Mouse (Mus musculus): ENCODE measurements around the gene P2rx7. TPM values are rescaled to one million over a fixed set of nuclear protein-coding genes. Genes with fewer than 3 reads are reported as not detected.

The P2rx7 gene
- total and polyA plus RNA-seq, 2 experiments from 2014 or later, result 2.7 to 6.0 TPM

DNA sequence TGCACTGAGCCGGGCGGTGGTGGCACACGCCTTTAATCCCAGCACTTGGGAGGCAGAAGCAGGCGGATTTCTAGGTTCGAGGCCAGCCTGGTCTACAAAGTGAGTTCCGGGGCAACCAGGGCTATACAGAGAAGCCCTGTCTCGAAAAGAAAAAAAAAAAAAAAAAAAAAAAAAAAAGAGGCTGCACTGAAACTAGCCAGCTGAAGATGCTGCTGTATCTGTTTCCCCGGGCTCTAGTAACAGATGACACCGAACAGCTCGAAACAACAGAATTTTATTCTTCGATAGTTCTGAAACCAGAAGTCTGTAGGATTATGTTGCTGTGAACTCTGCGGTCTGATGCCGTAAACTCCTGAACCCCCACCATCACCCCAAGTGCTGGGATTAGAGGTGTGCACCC is 81.7 kb downstream of the P2rx7 start:
- H3K9ac ChIP-seq, result no peak overlapping the region
- TF ChIP-seq CTCF (IDR thresholded peaks at IDR 0.05; ENCODE audit: low read depth), result no peak
- no peaks in the 10 kb centered on the region for H3K27me3 ChIP-seq (ENCODE audit: insufficient read depth, low read length)
- H3K4me3 ChIP-seq (ENCODE audit: low read depth, low read length), result no peak overlapping the region
- no peaks in the 10 kb centered on the region; the same call in 1 of the 2 replicates for H3K36me3 ChIP-seq (ENCODE audit: insufficient read depth)
- ATAC-seq (no peak), DNase-seq (no peak)
- 89% methylated on average over 13 of the region's 13 CpGs for WGBS
- H3K9me3 ChIP-seq (ENCODE audit: low read length), result no peaks in the 10 kb centered on the region
- H3K4me2 ChIP-seq (ENCODE audit: low read depth), result no peak overlapping the region
- no peak overlapping the region for H3K27ac ChIP-seq (ENCODE audit: low read depth, low read length)
- no peaks in the 10 kb centered on the region for H3K4me1 ChIP-seq (ENCODE audit: insufficient read depth)

DNA sequence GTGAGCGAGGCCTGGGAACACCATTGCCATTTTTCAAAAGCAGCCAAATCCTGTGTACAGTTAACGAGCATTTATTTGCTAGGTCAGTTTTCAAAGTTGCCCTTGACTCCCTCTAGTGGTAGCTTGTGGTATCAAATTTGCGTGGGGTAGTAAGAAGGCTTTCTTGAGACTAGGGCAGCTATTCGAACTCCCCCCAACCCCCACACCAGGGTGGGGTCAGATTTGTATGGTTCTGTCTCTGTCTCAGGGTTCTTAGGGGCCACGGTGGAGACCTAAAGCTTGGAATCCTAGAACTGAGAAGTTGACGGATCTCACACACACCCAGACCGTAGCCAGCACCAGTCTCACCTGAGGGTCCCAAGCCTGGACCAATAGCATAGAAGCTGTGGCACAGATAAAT is 82.4 kb downstream of the P2rx7 start:
- DNase-seq (peak; percentile 89), ATAC-seq (peak; percentile 61)
- no peak overlapping the region for H3K9ac ChIP-seq
- no peaks in the 10 kb centered on the region; the same call in 1 of the 2 replicates for H3K36me3 ChIP-seq (ENCODE audit: insufficient read depth)
- H3K4me2 ChIP-seq (ENCODE audit: low read depth), result no peak overlapping the region
- no peaks in the 10 kb centered on the region for H3K4me1 ChIP-seq (ENCODE audit: insufficient read depth)
- H3K4me3 ChIP-seq (ENCODE audit: low read depth, low read length), result no peak overlapping the region
- no peaks in the 10 kb centered on the region for H3K9me3 ChIP-seq (ENCODE audit: low read length)
- H3K27ac ChIP-seq (ENCODE audit: low read depth, low read length), result no peak overlapping the region
- peak; percentile 90 for TF ChIP-seq CTCF (IDR thresholded peaks at IDR 0.05; ENCODE audit: low read depth)
- no peaks in the 10 kb centered on the region for H3K27me3 ChIP-seq (ENCODE audit: insufficient read depth, low read length)
- 19% methylated on average over 7 of the region's 7 CpGs for WGBS

DNA sequence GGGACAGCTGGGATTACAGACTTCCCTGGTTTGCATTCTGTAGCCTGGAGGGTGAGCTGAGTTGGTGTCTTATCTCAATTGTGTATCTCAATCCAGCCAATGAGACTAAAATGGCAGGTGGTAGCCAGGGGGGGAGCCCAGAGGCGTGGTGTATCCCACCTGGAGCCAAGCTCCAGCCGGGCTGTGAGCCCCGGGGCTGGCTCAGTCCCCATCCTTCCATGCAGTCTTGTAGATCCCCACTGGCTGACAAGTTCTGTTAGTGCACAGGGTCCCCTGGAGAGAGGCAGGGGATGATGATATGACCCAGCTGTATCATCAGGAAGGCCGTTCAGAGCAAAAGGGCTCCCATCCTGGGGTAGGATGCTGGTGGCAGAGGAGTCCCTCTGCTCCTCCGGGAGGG is 82.9 kb downstream of the P2rx7 start:
- Histone ChIP-seq H3K36me3 (ENCODE audit: insufficient read depth) (no peaks in the 10 kb centered on the region; the same call in 1 of the 2 replicates), H3K9me3 (ENCODE audit: low read length) (no peaks in the 10 kb centered on the region), H3K27ac (ENCODE audit: low read depth, low read length) (no peak overlapping the region), H3K9ac (no peak overlapping the region), H3K4me1 (ENCODE audit: insufficient read depth) (no peaks in the 10 kb centered on the region), H3K27me3 (ENCODE audit: insufficient read depth, low read length) (no peaks in the 10 kb centered on the region), H3K4me2 (ENCODE audit: low read depth) (no peak overlapping the region), H3K4me3 (ENCODE audit: low read depth, low read length) (no peak overlapping the region)
- WGBS, result 76% methylated on average over 5 of the region's 5 CpGs
- ATAC-seq (no peak), DNase-seq (no peak)
- no peak for TF ChIP-seq CTCF (IDR thresholded peaks at IDR 0.05; ENCODE audit: low read depth)

DNA sequence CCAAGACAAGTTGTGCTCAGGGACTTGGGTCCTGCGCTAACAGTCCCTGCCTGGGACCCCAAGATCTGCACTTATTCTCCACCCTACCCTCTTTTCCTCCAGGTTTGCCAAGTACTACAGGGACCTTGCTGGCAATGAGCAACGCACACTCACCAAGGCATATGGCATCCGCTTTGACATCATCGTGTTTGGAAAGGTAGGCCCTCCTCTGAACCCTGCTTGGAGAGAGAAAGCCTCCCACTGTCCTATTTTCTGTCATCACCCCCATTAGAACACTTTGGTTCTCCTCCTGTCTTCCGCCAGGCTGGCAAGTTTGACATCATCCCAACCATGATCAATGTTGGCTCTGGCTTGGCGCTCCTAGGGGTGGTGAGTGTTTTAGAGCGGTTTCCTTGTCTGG is 83.4 kb downstream of the P2rx7 start:
- DNase-seq, result no peak
- WGBS, result 90% methylated on average over 7 of the region's 7 CpGs
- Histone ChIP-seq H3K9ac (no peak overlapping the region), H3K4me3 (ENCODE audit: low read depth, low read length) (no peak overlapping the region), H3K27me3 (ENCODE audit: insufficient read depth, low read length) (no peaks in the 10 kb centered on the region), H3K4me1 (ENCODE audit: insufficient read depth) (no peaks in the 10 kb centered on the region), H3K27ac (ENCODE audit: low read depth, low read length) (no peak overlapping the region), H3K4me2 (ENCODE audit: low read depth) (no peak overlapping the region), H3K9me3 (ENCODE audit: low read length) (no peaks in the 10 kb centered on the region), H3K36me3 (ENCODE audit: insufficient read depth) (no peaks in the 10 kb centered on the region; the same call in 1 of the 2 replicates)
- no peak for ATAC-seq
- no peak for TF ChIP-seq CTCF (IDR thresholded peaks at IDR 0.05; ENCODE audit: low read depth)

DNA sequence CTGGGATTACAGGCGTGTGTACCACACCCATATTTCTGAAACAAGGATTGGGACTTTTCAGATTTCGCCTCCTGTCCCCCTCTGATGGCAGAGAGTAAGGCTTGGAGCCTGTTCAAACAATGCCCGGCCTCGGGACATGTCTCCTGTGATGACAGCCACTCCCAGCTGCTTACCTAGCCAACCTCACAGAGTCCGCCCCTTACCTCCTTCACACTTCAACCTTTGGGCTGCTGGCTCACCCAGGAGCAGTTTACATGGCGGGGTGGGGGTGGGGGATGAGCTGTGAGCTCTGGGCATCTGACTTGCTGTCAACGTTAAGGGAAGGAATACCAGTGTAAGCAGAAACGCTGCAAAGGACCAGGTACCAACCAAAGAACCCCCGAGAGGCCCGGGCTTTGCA is 87.1 kb downstream of the P2rx7 start:
- no peak overlapping the region for H3K27ac ChIP-seq (ENCODE audit: low read depth, low read length)
- no peak for TF ChIP-seq CTCF (IDR thresholded peaks at IDR 0.05; ENCODE audit: low read depth)
- H3K4me3 ChIP-seq (ENCODE audit: low read depth, low read length), result no peak overlapping the region
- no peaks in the 10 kb centered on the region for H3K4me1 ChIP-seq (ENCODE audit: insufficient read depth)
- H3K4me2 ChIP-seq (ENCODE audit: low read depth), result no peak overlapping the region
- WGBS, result 89% methylated on average over 10 of the region's 10 CpGs
- ATAC-seq, result no peak
- H3K9me3 ChIP-seq (ENCODE audit: low read length), result no peaks in the 10 kb centered on the region
- H3K27me3 ChIP-seq (ENCODE audit: insufficient read depth, low read length), result no peaks in the 10 kb centered on the region
- no peak for DNase-seq
- H3K9ac ChIP-seq, result no peak overlapping the region
- H3K36me3 ChIP-seq (ENCODE audit: insufficient read depth), result peaks cover 12% of the 10 kb centered on the region; the same call in 1 of the 2 replicates

DNA sequence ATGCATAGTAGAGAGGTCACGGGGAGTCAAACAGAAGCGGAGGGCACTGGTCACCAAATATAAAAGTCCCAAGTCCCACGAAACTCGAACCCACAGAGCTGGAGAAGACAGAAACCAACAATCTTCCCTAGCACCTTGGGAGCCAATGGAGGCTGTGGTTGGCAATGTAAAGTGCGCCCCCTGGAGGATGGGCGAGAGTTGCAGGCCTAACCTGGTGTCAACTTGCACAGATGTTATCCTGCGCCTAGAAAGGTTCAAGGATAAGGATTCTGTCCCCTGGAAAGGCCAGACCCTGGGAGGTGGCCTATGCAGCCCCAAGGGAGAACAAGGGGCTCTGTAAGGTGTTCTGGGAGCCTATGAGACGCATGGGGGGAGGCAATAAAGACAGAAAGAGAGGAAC is 87.6 kb downstream of the P2rx7 start:
- H3K27ac ChIP-seq (ENCODE audit: low read depth, low read length), result no peak overlapping the region
- WGBS, result 70% methylated on average over 8 of the region's 8 CpGs

DNA sequence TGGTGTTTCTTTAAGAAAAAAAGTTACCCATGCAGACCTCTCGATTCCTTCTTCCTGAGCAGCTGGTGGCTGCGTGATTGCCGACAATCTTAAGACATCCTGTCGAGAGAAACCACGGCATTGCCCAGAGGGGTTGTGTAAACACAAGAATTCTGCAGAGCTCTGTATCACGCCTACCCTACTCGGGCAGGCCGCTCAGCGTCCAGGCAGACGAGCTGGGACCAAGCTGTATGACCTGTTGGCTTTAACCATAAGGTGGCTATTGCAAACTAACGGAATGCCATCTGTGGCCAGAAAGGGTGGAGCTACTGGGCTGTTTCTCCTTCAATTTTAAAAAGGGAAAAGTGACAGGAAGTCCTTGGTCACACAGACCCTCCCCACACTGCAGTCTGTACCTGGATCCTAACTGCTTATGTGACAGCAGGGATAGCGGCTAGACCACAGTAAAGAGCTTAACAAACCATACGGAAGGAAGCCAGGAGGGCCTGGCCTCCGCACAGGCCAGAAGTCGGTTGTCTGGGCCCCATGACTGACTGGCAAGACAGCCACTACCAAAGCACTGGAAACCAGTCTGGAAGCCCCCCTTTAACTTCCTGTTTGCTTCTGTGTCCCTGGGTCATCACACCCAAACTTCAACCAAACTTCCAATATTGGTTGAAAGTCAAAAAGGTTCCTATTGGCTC is 88.4 kb downstream of the P2rx7 start:
- Histone ChIP-seq H3K27me3 (ENCODE audit: insufficient read depth, low read length) (no peaks in the 10 kb centered on the region), H3K4me1 (ENCODE audit: insufficient read depth) (no peaks in the 10 kb centered on the region), H3K4me3 (ENCODE audit: low read depth, low read length) (no peak overlapping the region), H3K27ac (ENCODE audit: low read depth, low read length) (no peak overlapping the region), H3K9me3 (ENCODE audit: low read length) (no peaks in the 10 kb centered on the region), H3K9ac (no peak overlapping the region), H3K4me2 (ENCODE audit: low read depth) (no peak overlapping the region), H3K36me3 (ENCODE audit: insufficient read depth) (peaks cover 21% of the 10 kb centered on the region)
- ATAC-seq (no peak), DNase-seq (no peak)
- no peak for TF ChIP-seq CTCF (IDR thresholded peaks at IDR 0.05; ENCODE audit: low read depth)
- WGBS, result 68% methylated on average over 15 of the region's 15 CpGs

More for the DNA sequence above, 87.6 kb downstream of the P2rx7 start:
- no peaks in the 10 kb centered on the region for H3K27me3 ChIP-seq (ENCODE audit: insufficient read depth, low read length)
- no peak for DNase-seq
- ATAC-seq, result no peak
- peak; percentile 69 for TF ChIP-seq CTCF (IDR thresholded peaks at IDR 0.05; ENCODE audit: low read depth)
- no peak overlapping the region for H3K9ac ChIP-seq
- H3K36me3 ChIP-seq (ENCODE audit: insufficient read depth), result peaks cover 13% of the 10 kb centered on the region; the same call in 1 of the 2 replicates
- no peaks in the 10 kb centered on the region for H3K4me1 ChIP-seq (ENCODE audit: insufficient read depth)
- no peak overlapping the region for H3K4me3 ChIP-seq (ENCODE audit: low read depth, low read length)
- no peak overlapping the region for H3K4me2 ChIP-seq (ENCODE audit: low read depth)
- H3K9me3 ChIP-seq (ENCODE audit: low read length), result no peaks in the 10 kb centered on the region

Measured in forebrain, postnatal 0 days (tissue).